Mouse (Mus musculus) E14TG2a.4 (cell line): ENCODE data around the gene Slc38a10.

ENCODE experiments used
- CTCF ChIP-seq: conservative IDR thresholded peaks from 2 replicates; pipeline ENCODE4 v1.5.1; 2014; ENCODE audit warnings: low read length
- NANOG ChIP-seq: IDR thresholded peaks from 2 replicates; pipeline ENCODE4 v1.6.1; 2014; ENCODE audit warnings: borderline replicate concordance, low read length, mixed read lengths
- POU5F1 ChIP-seq: IDR thresholded peaks from 2 replicates; pipeline ENCODE4 v1.6.1; 2014; ENCODE audit warnings: low read length, borderline replicate concordance

- TF ChIP-seq CTCF, result no peak
- TF ChIP-seq NANOG, result no peak
- no peak for TF ChIP-seq POU5F1
Observed at GRCm38 (mm10) chr11:120072986-120073647, 78.0 kb downstream of the Slc38a10 start.
